Mouse (Mus musculus) C2C12 (cell line): ENCODE measurements at regions not wholly inside any gene's neighbourhood (a gene's known extent, or its start where the extent isn't known, plus 50 kb on each side); places are given as distances from the start of the nearest gene placed in this dataset.

ENCODE experiments used
- H3K27me3 ChIP-seq: one replicate; pipeline ENCODE4 v1.6.1; 2011; ENCODE audit not compliant: control insufficient read depth, insufficient read depth, insufficient read length
- H3K36me3 ChIP-seq: one replicate; pipeline ENCODE4 v1.6.1; 2011; ENCODE audit not compliant: control insufficient read depth, insufficient read depth
- H3K4me3 ChIP-seq: one replicate; pipeline ENCODE4 v1.5.1; 2011; ENCODE audit warnings: mild to moderate bottlenecking, control low read depth; ENCODE audit not compliant: poor library complexity, insufficient read depth, severe bottlenecking
- H3K79me2 ChIP-seq: one replicate; pipeline ENCODE4 v1.6.1; 2011; ENCODE audit not compliant: control insufficient read depth, insufficient read depth
- H3K79me3 ChIP-seq: one replicate; pipeline ENCODE4 v1.6.1; 2011; ENCODE audit warnings: low read depth, control low read depth
- H3ac ChIP-seq: one replicate; pipeline ENCODE3; 2011; ENCODE audit warnings: low read depth; ENCODE audit not compliant: control insufficient read depth, insufficient read length
- CEBPB ChIP-seq: IDR thresholded peaks from one replicate; pipeline ENCODE4 v1.6.1; 2011; ENCODE audit warnings: low read depth, mild to moderate bottlenecking, control low read depth, moderate library complexity
- CTCF ChIP-seq: IDR thresholded peaks from one replicate; pipeline ENCODE4 v1.5.1; 2011; ENCODE audit not compliant: control insufficient read depth, insufficient read depth, insufficient read length
- FOSL1 ChIP-seq: IDR thresholded peaks from one replicate; pipeline ENCODE4 v1.8.0; 2011; ENCODE audit warnings: mild to moderate bottlenecking, low read length; ENCODE audit not compliant: poor library complexity, insufficient read depth, severe bottlenecking
- MAX ChIP-seq: IDR thresholded peaks from one replicate; pipeline ENCODE4 v1.6.1; 2011; ENCODE audit warnings: mild to moderate bottlenecking, control low read depth
- MYOD1 ChIP-seq: IDR thresholded peaks from one replicate; pipeline ENCODE4 v1.6.1; 2011; ENCODE audit warnings: low read depth; ENCODE audit not compliant: control insufficient read depth, insufficient read length
- MYOG ChIP-seq: IDR thresholded peaks from one replicate; pipeline ENCODE4 v1.6.1; 2011; ENCODE audit not compliant: control insufficient read depth, insufficient read length; ENCODE audit errors: extremely low read depth
- USF1 ChIP-seq: IDR thresholded peaks from one replicate; pipeline ENCODE4 v1.6.1; 2011; ENCODE audit warnings: low read depth, mild to moderate bottlenecking, control low read depth, moderate library complexity

GRCm38 (mm10) chrX:6261469-6261868, 59.1 kb downstream of the Bmp15 start:
- no peak overlapping the region for H3ac ChIP-seq

DNA sequence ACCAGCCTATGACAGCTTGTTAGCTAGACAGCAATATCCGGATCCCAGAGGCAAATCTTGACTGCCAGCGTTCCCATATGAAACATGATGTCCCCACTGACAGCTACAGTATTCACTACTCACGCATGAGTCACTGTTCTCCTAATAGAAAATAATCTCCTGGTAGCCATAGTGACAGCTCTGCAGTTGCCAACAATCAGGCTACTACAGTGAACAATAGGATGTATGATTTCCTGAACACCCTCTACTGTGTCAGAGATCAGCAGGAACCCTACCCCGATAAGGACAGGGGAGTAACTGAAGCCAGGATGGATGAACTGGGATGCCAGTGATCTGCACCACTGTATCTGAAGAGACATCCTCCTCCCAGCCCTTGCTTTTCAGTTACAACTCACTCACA, 62.0 kb downstream of the Bmp15 start:
- Histone ChIP-seq H3K4me3 (no peak overlapping the region), H3K36me3 (no peaks in the 10 kb centered on the region), H3ac (no peak overlapping the region), H3K79me3 (no peaks in the 10 kb centered on the region), H3K79me2 (no peaks in the 10 kb centered on the region), H3K27me3 (no peaks in the 10 kb centered on the region)
- no peak for TF ChIP-seq MYOG
- no peak for TF ChIP-seq MAX
- TF ChIP-seq MYOD1: no peak
- no peak for TF ChIP-seq CEBPB
- TF ChIP-seq CTCF: no peak
- TF ChIP-seq FOSL1: no peak
- no peak for TF ChIP-seq USF1

More at GRCm38 (mm10) chrX:6261469-6261868, 59.1 kb downstream of the Bmp15 start:
- H3K27me3 ChIP-seq: no peaks in the 10 kb centered on the region
- H3K79me2 ChIP-seq: no peaks in the 10 kb centered on the region
- no peak overlapping the region for H3K4me3 ChIP-seq
- no peaks in the 10 kb centered on the region for H3K36me3 ChIP-seq
- TF ChIP-seq MAX (no peak), MYOD1 (no peak), CTCF (peak; percentile 63)
- H3K79me3 ChIP-seq: no peaks in the 10 kb centered on the region

- Histone ChIP-seq H3K79me2 (no peaks in the 10 kb centered on the region), H3K79me3 (no peaks in the 10 kb centered on the region), H3K4me3 (no peak overlapping the region), H3K27me3 (no peaks in the 10 kb centered on the region), H3ac (no peak overlapping the region), H3K36me3 (no peaks in the 10 kb centered on the region)
- TF ChIP-seq MYOD1: no peak
- no peak for TF ChIP-seq FOSL1
- no peak for TF ChIP-seq CTCF
- TF ChIP-seq USF1: no peak
- no peak for TF ChIP-seq CEBPB
- TF ChIP-seq MYOG: no peak
- no peak for TF ChIP-seq MAX
These were observed 66.5 kb downstream of the Bmp15 start for GRCm38 (mm10) chrX:6254058-6254457.

GRCm38 (mm10) chrX:6252873-6253272, 67.6 kb downstream of the Bmp15 start:
- no peak for TF ChIP-seq MAX
- TF ChIP-seq USF1: no peak
- TF ChIP-seq CTCF: no peak
- TF ChIP-seq MYOG: no peak
- TF ChIP-seq MYOD1: no peak
- TF ChIP-seq FOSL1: no peak
- no peak for TF ChIP-seq CEBPB

More at GRCm38 (mm10) chrX:6252873-6253272, 67.6 kb downstream of the Bmp15 start:
- Histone ChIP-seq H3K4me3 (no peak overlapping the region), H3K79me2 (no peaks in the 10 kb centered on the region), H3ac (no peak overlapping the region), H3K36me3 (no peaks in the 10 kb centered on the region), H3K79me3 (no peaks in the 10 kb centered on the region), H3K27me3 (no peaks in the 10 kb centered on the region)
